Mouse (Mus musculus): ENCODE results near the gene Igsf6.
"Not testable (repeated sequence)": the region's sequence is repeated elsewhere in the genome, so short reads cannot be mapped to it uniquely, and the experiment has no call there.

The Igsf6 gene

DNA sequence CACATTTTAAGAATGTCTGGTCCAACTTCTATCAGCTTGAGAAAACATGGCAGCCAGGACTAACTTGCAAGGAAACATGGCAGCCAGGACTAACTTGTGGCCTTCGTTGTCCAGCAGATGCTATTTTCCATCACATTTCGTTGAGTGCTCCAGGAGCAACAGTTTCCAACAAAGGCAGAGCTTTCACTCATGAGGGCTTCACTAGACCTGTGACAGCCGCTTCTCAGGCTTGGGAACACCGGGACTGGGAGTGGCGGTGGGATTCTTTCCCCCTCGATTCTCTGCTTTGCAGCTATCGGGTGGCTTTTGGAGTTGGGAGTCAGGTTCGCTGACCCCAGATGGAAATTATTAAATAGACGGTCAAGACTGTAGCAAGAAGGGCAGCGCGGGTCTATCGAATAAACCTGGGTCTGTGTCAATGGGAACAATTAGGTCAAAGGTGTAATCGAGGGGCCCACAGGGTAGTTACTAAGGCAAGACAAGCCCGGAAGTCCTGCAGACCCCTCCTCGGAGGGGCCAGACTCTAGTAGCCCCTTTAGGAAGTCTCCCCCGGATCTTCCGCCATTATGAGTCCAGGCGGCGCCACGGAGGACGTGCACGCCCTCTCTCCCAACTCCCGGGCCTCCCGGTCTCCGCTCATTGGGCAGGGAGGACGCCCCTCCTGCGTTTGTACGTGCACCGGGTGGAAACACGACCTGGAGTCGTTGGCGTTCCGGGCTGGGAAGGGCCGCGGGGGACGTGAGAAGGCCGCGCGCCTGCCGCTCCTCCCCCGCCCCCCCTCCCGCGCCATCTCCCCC is 40.3 kb downstream of the Igsf6 start, which contains the start of gene Mettl9:
Mettl9 (plus strand) TSS at position 590 of the 797 bp plus-strand sequence.
- Histone ChIP-seq H3K9me3 (ENCODE audit: low read length) (no peaks in the 10 kb centered on the region), H3K36me3 (ENCODE audit: insufficient read depth, low read length) (no peaks in the 10 kb centered on the region), H3K27me3 (ENCODE audit: insufficient read depth, low read length) (no peaks in the 10 kb centered on the region), H3K4me1 (replicated peaks; ENCODE audit: low read depth, low read length) (peaks cover 14% of the 10 kb centered on the region), H3K4me3 (replicated peaks; ENCODE audit: low read length) (peak within 1 kb of the TSS; percentile 95)
- TF ChIP-seq POU5F1 (IDR thresholded peaks at IDR 0.05; ENCODE audit: borderline replicate concordance, low read length) = no peak

DNA sequence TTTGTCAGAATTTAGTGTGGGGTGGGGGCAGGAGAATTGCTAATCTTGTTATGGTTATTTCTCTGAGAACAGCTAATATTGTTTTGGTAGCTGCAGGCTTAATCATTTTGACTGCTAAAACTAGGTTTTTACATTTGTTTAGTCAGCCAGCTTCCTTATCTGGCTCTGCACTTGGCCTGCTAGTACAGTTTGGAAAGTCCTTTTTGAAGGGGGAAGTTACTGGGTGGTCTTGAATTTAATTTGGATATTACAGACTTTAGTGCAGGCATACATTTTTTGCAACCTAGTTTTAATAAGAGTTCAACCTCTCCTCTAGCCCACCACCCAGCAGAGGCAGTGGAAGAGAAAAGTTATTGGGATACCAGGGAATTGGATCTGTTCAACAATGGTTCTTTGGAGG is 44.4 kb downstream of the Igsf6 start:
- not testable (repeated sequence) for H3K36me3 ChIP-seq (ENCODE audit: insufficient read depth, low read length); H3K27me3 ChIP-seq (ENCODE audit: insufficient read depth, low read length); H3K4me3 ChIP-seq (replicated peaks; ENCODE audit: low read length); H3K4me1 ChIP-seq (replicated peaks; ENCODE audit: low read depth, low read length); H3K9me3 ChIP-seq (ENCODE audit: low read length)

DNA sequence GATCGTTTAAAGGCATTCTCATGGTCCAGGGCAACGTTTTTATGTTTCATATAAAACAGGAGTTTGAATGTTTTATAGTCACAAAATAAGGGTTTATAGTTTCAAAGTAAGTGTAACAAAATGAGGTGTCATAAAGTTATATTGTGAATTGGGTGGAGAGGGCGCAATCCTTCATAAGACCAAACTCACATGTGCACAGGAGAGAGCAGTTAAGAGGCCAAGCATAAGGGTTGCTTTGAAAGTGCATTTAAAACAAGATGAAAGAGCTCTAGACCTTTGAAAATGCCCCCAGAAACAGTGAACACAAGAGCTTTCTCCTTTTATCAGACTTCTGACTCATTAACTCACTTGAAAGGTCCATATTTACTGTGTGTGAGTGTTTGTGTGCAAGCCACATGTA is 48.1 kb downstream of the Igsf6 start:
- no peaks in the 10 kb centered on the region for H3K4me1 ChIP-seq (replicated peaks; ENCODE audit: low read depth, low read length)
- TF ChIP-seq POU5F1 (IDR thresholded peaks at IDR 0.05; ENCODE audit: borderline replicate concordance, low read length) (no peak), NANOG (IDR thresholded peaks at IDR 0.05; ENCODE audit: borderline replicate concordance, low read length) (no peak), CTCF (conservative IDR thresholded peaks at IDR 0.05; ENCODE audit: low read length) (no peak)
- H3K36me3 ChIP-seq (ENCODE audit: insufficient read depth, low read length) = no peaks in the 10 kb centered on the region
- H3K27me3 ChIP-seq (ENCODE audit: insufficient read depth, low read length) = 0 out of 2 replicates have a peak, but pooled peaks cover 2% of the 10 kb centered on the region
- no peaks in the 10 kb centered on the region for H3K9me3 ChIP-seq (ENCODE audit: low read length)
- no peak overlapping the region for H3K4me3 ChIP-seq (replicated peaks; ENCODE audit: low read length)

DNA sequence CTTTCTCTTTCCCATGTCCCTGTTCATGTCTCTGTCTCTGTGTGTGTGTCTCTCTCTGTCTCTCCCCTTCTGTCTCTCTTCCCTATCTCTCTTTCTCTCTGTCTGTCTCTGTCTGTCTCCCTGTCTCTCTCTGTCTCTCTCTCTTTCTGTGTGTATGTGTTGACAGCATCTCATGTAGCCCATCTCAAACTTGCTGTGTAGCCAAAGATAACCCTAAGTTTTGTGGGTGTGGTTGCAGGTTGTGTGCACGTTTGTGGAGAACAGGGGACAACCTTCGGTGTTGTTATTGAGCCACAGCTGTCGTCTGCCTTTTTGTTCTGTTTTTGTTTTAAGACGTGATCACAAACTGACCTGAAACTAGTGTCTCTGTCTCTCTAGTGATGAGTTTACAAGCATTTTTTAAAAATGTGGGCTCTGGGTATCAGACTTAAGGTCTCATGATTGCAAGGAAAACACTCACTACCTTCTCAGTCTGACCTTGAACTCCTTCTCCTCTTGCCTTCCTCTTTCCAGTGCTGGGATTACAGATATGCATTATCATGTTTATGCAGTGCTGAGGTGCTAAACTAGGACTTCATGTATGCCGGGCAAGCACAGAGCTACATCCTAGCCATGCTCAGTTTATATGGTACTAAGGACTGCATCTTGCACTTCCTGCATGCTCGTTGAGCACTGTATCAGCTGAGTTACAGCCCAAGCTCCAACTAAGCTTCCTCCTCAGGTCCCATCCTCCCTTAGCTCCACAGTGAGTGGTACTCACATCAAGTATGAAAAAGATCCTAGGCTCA is 49.0 kb downstream of the Igsf6 start:
- no peaks in the 10 kb centered on the region for H3K36me3 ChIP-seq (ENCODE audit: insufficient read depth, low read length)
- H3K9me3 ChIP-seq (ENCODE audit: low read length) = no peaks in the 10 kb centered on the region
- no peak overlapping the region for H3K4me3 ChIP-seq (replicated peaks; ENCODE audit: low read length)
- H3K27me3 ChIP-seq (ENCODE audit: insufficient read depth, low read length) = 0 out of 2 replicates have a peak, but pooled peaks cover 2% of the 10 kb centered on the region
- H3K4me1 ChIP-seq (replicated peaks; ENCODE audit: low read depth, low read length) = 0 out of 2 replicates have a peak, but pooled peaks cover under 1% of the 10 kb centered on the region
- no peak for TF ChIP-seq NANOG (IDR thresholded peaks at IDR 0.05; ENCODE audit: borderline replicate concordance, low read length)
- TF ChIP-seq CTCF (conservative IDR thresholded peaks at IDR 0.05; ENCODE audit: low read length) = no peak
- TF ChIP-seq POU5F1 (IDR thresholded peaks at IDR 0.05; ENCODE audit: borderline replicate concordance, low read length) = no peak

DNA sequence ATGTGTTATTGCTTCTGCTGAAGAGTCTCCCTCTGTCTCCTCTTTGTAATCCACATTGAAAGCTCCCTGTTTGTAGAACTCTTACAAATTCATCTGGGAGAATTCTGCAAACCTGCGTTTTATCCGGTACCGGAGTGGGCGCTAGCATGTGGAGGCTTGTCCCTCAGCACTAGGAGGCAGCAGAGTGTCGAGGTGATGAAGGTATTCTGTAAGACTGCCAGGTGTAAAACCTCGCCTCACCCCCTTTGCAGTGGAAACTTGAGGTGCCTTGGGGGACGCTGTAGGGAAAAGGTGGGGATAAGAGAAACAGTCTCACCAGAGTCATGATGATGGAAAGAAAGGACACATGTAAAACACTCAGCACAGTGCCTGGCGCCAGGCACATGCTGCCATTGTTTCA is 54.1 kb downstream of the Igsf6 start:
- 0 out of 2 replicates have a peak, but pooled peaks cover 3% of the 10 kb centered on the region for H3K4me1 ChIP-seq (replicated peaks; ENCODE audit: low read depth, low read length)
- H3K4me3 ChIP-seq (replicated peaks; ENCODE audit: low read length) = no peak overlapping the region
- H3K36me3 ChIP-seq (ENCODE audit: insufficient read depth, low read length) = no peaks in the 10 kb centered on the region
- TF ChIP-seq CTCF (conservative IDR thresholded peaks at IDR 0.05; ENCODE audit: low read length) (peak; percentile 19; the same call in 1 of the 2 replicates), POU5F1 (IDR thresholded peaks at IDR 0.05; ENCODE audit: borderline replicate concordance, low read length) (no peak), NANOG (IDR thresholded peaks at IDR 0.05; ENCODE audit: borderline replicate concordance, low read length) (no peak)
- no peaks in the 10 kb centered on the region for H3K27me3 ChIP-seq (ENCODE audit: insufficient read depth, low read length)
- H3K9me3 ChIP-seq (ENCODE audit: low read length) = no peaks in the 10 kb centered on the region

DNA sequence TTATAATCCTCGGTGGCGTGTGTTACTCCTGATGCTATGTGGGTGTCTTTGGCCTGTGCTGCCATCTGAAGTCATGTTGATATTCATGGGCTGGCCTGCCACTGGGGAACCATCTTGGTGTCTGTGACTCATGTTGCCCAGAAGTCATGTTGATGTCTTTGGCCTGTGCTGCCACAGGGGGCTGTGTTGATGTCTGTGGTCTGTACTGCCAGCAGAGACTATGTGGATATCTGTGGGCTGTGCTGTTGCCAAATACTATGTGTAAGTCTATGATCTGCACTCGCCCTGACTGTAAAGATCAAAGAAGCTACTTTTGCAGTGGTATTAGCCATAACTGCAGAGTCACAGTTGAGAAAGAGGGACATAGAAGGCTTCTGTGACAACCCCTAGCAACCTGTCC is 55.6 kb downstream of the Igsf6 start:
- no peaks in the 10 kb centered on the region for H3K36me3 ChIP-seq (ENCODE audit: insufficient read depth, low read length)
- H3K9me3 ChIP-seq (ENCODE audit: low read length) = no peaks in the 10 kb centered on the region
- no peak overlapping the region for H3K4me3 ChIP-seq (replicated peaks; ENCODE audit: low read length)
- no peak for TF ChIP-seq CTCF (conservative IDR thresholded peaks at IDR 0.05; ENCODE audit: low read length)
- no peak for TF ChIP-seq NANOG (IDR thresholded peaks at IDR 0.05; ENCODE audit: borderline replicate concordance, low read length)
- TF ChIP-seq POU5F1 (IDR thresholded peaks at IDR 0.05; ENCODE audit: borderline replicate concordance, low read length) = no peak
- H3K27me3 ChIP-seq (ENCODE audit: insufficient read depth, low read length) = no peaks in the 10 kb centered on the region
- H3K4me1 ChIP-seq (replicated peaks; ENCODE audit: low read depth, low read length) = 0 out of 2 replicates have a peak, but pooled peaks cover 3% of the 10 kb centered on the region

DNA sequence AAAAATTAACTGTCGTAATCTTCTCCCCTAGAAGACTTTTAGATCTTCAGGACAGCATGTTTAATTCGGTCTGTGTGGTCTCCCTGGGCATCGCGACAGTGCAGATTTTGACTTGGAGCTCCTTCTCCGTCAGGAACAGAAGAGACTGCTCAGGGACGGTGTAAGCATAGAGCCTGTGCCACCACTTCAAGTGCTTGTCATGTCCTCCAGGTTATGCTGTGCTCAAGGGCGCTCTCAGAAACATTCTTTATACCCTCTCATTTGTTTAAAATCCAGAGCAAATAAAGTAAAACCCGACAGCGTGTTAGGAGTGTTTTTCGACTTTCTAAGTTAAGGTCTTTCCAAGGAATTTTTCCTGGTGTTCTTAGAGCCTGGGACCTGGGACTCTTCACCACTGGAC is 59.9 kb downstream of the Igsf6 start:
- no peaks in the 10 kb centered on the region for H3K9me3 ChIP-seq (ENCODE audit: low read length)
- no peaks in the 10 kb centered on the region for H3K36me3 ChIP-seq (ENCODE audit: insufficient read depth, low read length)
- no peaks in the 10 kb centered on the region for H3K4me1 ChIP-seq (replicated peaks; ENCODE audit: low read depth, low read length)
- H3K4me3 ChIP-seq (replicated peaks; ENCODE audit: low read length) = no peak overlapping the region
- TF ChIP-seq POU5F1 (IDR thresholded peaks at IDR 0.05; ENCODE audit: borderline replicate concordance, low read length) (no peak), CTCF (conservative IDR thresholded peaks at IDR 0.05; ENCODE audit: low read length) (no peak), NANOG (IDR thresholded peaks at IDR 0.05; ENCODE audit: borderline replicate concordance, low read length) (no peak)
- H3K27me3 ChIP-seq (ENCODE audit: insufficient read depth, low read length) = peaks cover 3% of the 10 kb centered on the region; the same call in 1 of the 2 replicates

Data from E14TG2a.4 (cell line).